Mouse (Mus musculus): ENCODE results near the gene Ube2b. TPM values are rescaled to one million over a fixed set of nuclear protein-coding genes. Genes with fewer than 3 reads are reported as not detected.

The Ube2b gene
- polyA plus RNA-seq, 1 experiment from 2014 or later = 137 TPM

GRCm38 (mm10) chr11:51957760-51958159 is 42.8 kb downstream of the Ube2b start:
- 94% methylated on average over 4 of the region's 4 CpGs for WGBS (ENCODE audit: missing documents)
- H3K27ac ChIP-seq = no peak overlapping the region
- H3K79me2 ChIP-seq (ENCODE audit: inconsistent target) = no peaks in the 10 kb centered on the region

GRCm38 (mm10) chr11:51956112-51956511 is 44.5 kb downstream of the Ube2b start:
- no peaks in the 10 kb centered on the region for H3K36me3 ChIP-seq (ENCODE audit: inconsistent target)
- 94% methylated on average over 9 of the region's 9 CpGs for WGBS (ENCODE audit: missing documents)
- no peaks in the 10 kb centered on the region for H3K79me2 ChIP-seq (ENCODE audit: inconsistent target)
- H3K4me3 ChIP-seq (ENCODE audit: inconsistent target) = no peak overlapping the region
- H3K27ac ChIP-seq = no peak overlapping the region

More at GRCm38 (mm10) chr11:51957760-51958159, 42.8 kb downstream of the Ube2b start:
- Histone ChIP-seq H3K4me3 (ENCODE audit: inconsistent target) (no peak overlapping the region), H3K36me3 (ENCODE audit: inconsistent target) (no peaks in the 10 kb centered on the region)

- WGBS (ENCODE audit: missing documents) = 89% methylated on average over 5 of the region's 5 CpGs
These were observed 48.6 kb downstream of the Ube2b start for GRCm38 (mm10) chr11:51951861-51952420.

GRCm38 (mm10) chr11:51949919-51950318 is 50.6 kb downstream of the Ube2b start:
- Histone ChIP-seq H3K4me3 (ENCODE audit: inconsistent target) (no peak overlapping the region), H3K27ac (no peak overlapping the region), H3K36me3 (ENCODE audit: inconsistent target) (no peaks in the 10 kb centered on the region), H3K79me2 (ENCODE audit: inconsistent target) (no peaks in the 10 kb centered on the region)
- WGBS (ENCODE audit: missing documents) = 93% methylated on average over 9 of the region's 9 CpGs

More at GRCm38 (mm10) chr11:51951861-51952420, 48.6 kb downstream of the Ube2b start:
- no peak overlapping the region for H3K27ac ChIP-seq
- no peaks in the 10 kb centered on the region for H3K79me2 ChIP-seq (ENCODE audit: inconsistent target)
- no peak overlapping the region for H3K4me3 ChIP-seq (ENCODE audit: inconsistent target)
- no peaks in the 10 kb centered on the region for H3K36me3 ChIP-seq (ENCODE audit: inconsistent target)

- WGBS (ENCODE audit: missing documents) = 90% methylated on average over 9 of the region's 9 CpGs
- H3K79me2 ChIP-seq (ENCODE audit: inconsistent target) = no peaks in the 10 kb centered on the region
- no peaks in the 10 kb centered on the region for H3K36me3 ChIP-seq (ENCODE audit: inconsistent target)
- no peak overlapping the region for H3K27ac ChIP-seq
- no peak overlapping the region for H3K4me3 ChIP-seq (ENCODE audit: inconsistent target)
These were observed 51.3 kb downstream of the Ube2b start for GRCm38 (mm10) chr11:51949155-51949840.

GRCm38 (mm10) chr11:51946144-51946543 is 54.4 kb downstream of the Ube2b start:
- no peaks in the 10 kb centered on the region for H3K79me2 ChIP-seq (ENCODE audit: inconsistent target)
- WGBS (ENCODE audit: missing documents) = 90% methylated on average over 6 of the region's 6 CpGs
- H3K36me3 ChIP-seq (ENCODE audit: inconsistent target) = no peaks in the 10 kb centered on the region
- H3K27ac ChIP-seq = no peak overlapping the region
- H3K4me3 ChIP-seq (ENCODE audit: inconsistent target) = no peak overlapping the region

- Histone ChIP-seq H3K27ac (no peak overlapping the region), H3K79me2 (ENCODE audit: inconsistent target) (no peaks in the 10 kb centered on the region), H3K36me3 (ENCODE audit: inconsistent target) (no peaks in the 10 kb centered on the region), H3K4me3 (ENCODE audit: inconsistent target) (no peak overlapping the region)
- WGBS (ENCODE audit: missing documents) = 68% methylated on average over 7 of the region's 8 CpGs
These were observed 55.0 kb downstream of the Ube2b start for GRCm38 (mm10) chr11:51945548-51945947.

- Histone ChIP-seq H3K36me3 (ENCODE audit: inconsistent target) (no peaks in the 10 kb centered on the region), H3K4me3 (ENCODE audit: inconsistent target) (no peak overlapping the region), H3K79me2 (ENCODE audit: inconsistent target) (no peaks in the 10 kb centered on the region), H3K27ac (no peak overlapping the region)
- WGBS (ENCODE audit: missing documents) = 95% methylated on average over 3 of the region's 3 CpGs
These were observed 56.3 kb downstream of the Ube2b start for GRCm38 (mm10) chr11:51944239-51944638.

- no peaks in the 10 kb centered on the region for H3K79me2 ChIP-seq (ENCODE audit: inconsistent target)
- no peaks in the 10 kb centered on the region for H3K36me3 ChIP-seq (ENCODE audit: inconsistent target)
- WGBS (ENCODE audit: missing documents) = 66% methylated on average over 6 of the region's 6 CpGs
- no peak overlapping the region for H3K4me3 ChIP-seq (ENCODE audit: inconsistent target)
- H3K27ac ChIP-seq = no peak overlapping the region
These were observed 57.1 kb downstream of the Ube2b start for GRCm38 (mm10) chr11:51943500-51943841.

- Histone ChIP-seq H3K79me2 (ENCODE audit: inconsistent target) (no peaks in the 10 kb centered on the region), H3K36me3 (ENCODE audit: inconsistent target) (no peaks in the 10 kb centered on the region), H3K4me3 (ENCODE audit: inconsistent target) (no peak overlapping the region), H3K27ac (no peak overlapping the region)
- WGBS (ENCODE audit: missing documents) = 78% methylated on average over 14 of the region's 15 CpGs
These were observed 57.7 kb downstream of the Ube2b start for GRCm38 (mm10) chr11:51942602-51943499.

GRCm38 (mm10) chr11:51940511-51940955 is 60.0 kb downstream of the Ube2b start:
- Histone ChIP-seq H3K79me2 (ENCODE audit: inconsistent target) (no peaks in the 10 kb centered on the region), H3K27ac (no peak overlapping the region)
- 88% methylated on average over 13 of the region's 13 CpGs for WGBS (ENCODE audit: missing documents)

GRCm38 (mm10) chr11:51939590-51939955 is 61.0 kb downstream of the Ube2b start:
- H3K27ac ChIP-seq = no peak overlapping the region; the same call in 1 of the 2 replicates

More at GRCm38 (mm10) chr11:51940511-51940955, 60.0 kb downstream of the Ube2b start:
- Histone ChIP-seq H3K4me3 (ENCODE audit: inconsistent target) (no peak overlapping the region), H3K36me3 (ENCODE audit: inconsistent target) (no peaks in the 10 kb centered on the region)

GRCm38 (mm10) chr11:51938817-51939589 is 61.6 kb downstream of the Ube2b start:
- WGBS (ENCODE audit: missing documents) = 60% methylated on average over 12 of the region's 12 CpGs
- Histone ChIP-seq H3K79me2 (ENCODE audit: inconsistent target) (no peaks in the 10 kb centered on the region), H3K27ac (peak overlapping the region; percentile 63), H3K36me3 (ENCODE audit: inconsistent target) (no peaks in the 10 kb centered on the region), H3K4me3 (ENCODE audit: inconsistent target) (no peak overlapping the region)

More at GRCm38 (mm10) chr11:51939590-51939955, 61.0 kb downstream of the Ube2b start:
- no peak overlapping the region for H3K4me3 ChIP-seq (ENCODE audit: inconsistent target)
- 92% methylated on average over 8 of the region's 8 CpGs for WGBS (ENCODE audit: missing documents)
- H3K79me2 ChIP-seq (ENCODE audit: inconsistent target) = no peaks in the 10 kb centered on the region
- H3K36me3 ChIP-seq (ENCODE audit: inconsistent target) = no peaks in the 10 kb centered on the region

GRCm38 (mm10) chr11:51937361-51937781 is 63.2 kb downstream of the Ube2b start:
- H3K79me2 ChIP-seq (ENCODE audit: inconsistent target) = no peaks in the 10 kb centered on the region
- 96% methylated on average over 6 of the region's 6 CpGs for WGBS (ENCODE audit: missing documents)
- H3K27ac ChIP-seq = no peak overlapping the region

More at GRCm38 (mm10) chr11:51937361-51937781, 63.2 kb downstream of the Ube2b start:
- H3K36me3 ChIP-seq (ENCODE audit: inconsistent target) = no peaks in the 10 kb centered on the region
- no peak overlapping the region for H3K4me3 ChIP-seq (ENCODE audit: inconsistent target)

All from macrophage (primary cell).